Mouse (Mus musculus) CH12.LX (cell line): ENCODE measurements around the gene Ccdc62.
A peak's percentile ranks its signal among the peaks of the same experiment; 100 is the strongest.

Experiments used
- CHD1 ChIP-seq: IDR thresholded peaks from 2 replicates; pipeline ENCODE4 v1.6.1; 2012; ENCODE audit warnings: low read depth, low read length, improper control_type of control experiment, inconsistent platforms
- CHD2 ChIP-seq: IDR thresholded peaks from 2 replicates; pipeline ENCODE4 v1.6.1; 2011; ENCODE audit warnings: low read length, improper control_type of control experiment
- CTCF ChIP-seq, 2 experiments: IDR thresholded peaks in 1 of 2; conservative IDR thresholded peaks in 1 of 2; 2 replicates each; pipeline ENCODE4 v1.5.1; 2011 to 2012; ENCODE audit warnings: low read depth in 2 of 2, low read length in 2 of 2, improper control_type of control experiment in 1 of 2, inconsistent platforms in 1 of 2, mild to moderate bottlenecking in 1 of 2, moderate library complexity in 1 of 2
- HCFC1 ChIP-seq: IDR thresholded peaks from 2 replicates; pipeline ENCODE4 v1.6.1; 2012; ENCODE audit warnings: low read depth, mild to moderate bottlenecking, inconsistent platforms, low read length, improper control_type of control experiment
- IRF4 ChIP-seq: IDR thresholded peaks from 2 replicates; pipeline ENCODE4 v1.6.1; 2014; ENCODE audit warnings: low read depth, mild to moderate bottlenecking, inconsistent platforms, low read length, improper control_type of control experiment
- MAFK ChIP-seq: IDR thresholded peaks from 2 replicates; pipeline ENCODE4 v1.6.1; 2011; ENCODE audit warnings: low read length, improper control_type of control experiment; ENCODE audit not compliant: insufficient replicate concordance
- MAX ChIP-seq: IDR thresholded peaks from 2 replicates; pipeline ENCODE4 v1.6.1; 2011; ENCODE audit warnings: low read length, improper control_type of control experiment
- MAZ ChIP-seq: IDR thresholded peaks from 2 replicates; pipeline ENCODE4 v1.6.1; 2012; ENCODE audit warnings: low read depth, mild to moderate bottlenecking, inconsistent platforms, low read length, improper control_type of control experiment, moderate library complexity
- MEF2A ChIP-seq: IDR thresholded peaks from 2 replicates; pipeline ENCODE4 v1.6.1; 2014; ENCODE audit warnings: low read depth, mild to moderate bottlenecking, inconsistent platforms, low read length, improper control_type of control experiment, borderline replicate concordance
- POLR2A ChIP-seq: IDR thresholded peaks from 2 replicates; pipeline ENCODE4 v1.6.1; 2011; ENCODE audit warnings: low read depth, mild to moderate bottlenecking, improper control_type of control experiment, low read length
- ZNF384 ChIP-seq: IDR thresholded peaks from 2 replicates; pipeline ENCODE4 v1.6.1; 2012; ENCODE audit warnings: low read depth, low read length, improper control_type of control experiment, inconsistent platforms

DNA sequence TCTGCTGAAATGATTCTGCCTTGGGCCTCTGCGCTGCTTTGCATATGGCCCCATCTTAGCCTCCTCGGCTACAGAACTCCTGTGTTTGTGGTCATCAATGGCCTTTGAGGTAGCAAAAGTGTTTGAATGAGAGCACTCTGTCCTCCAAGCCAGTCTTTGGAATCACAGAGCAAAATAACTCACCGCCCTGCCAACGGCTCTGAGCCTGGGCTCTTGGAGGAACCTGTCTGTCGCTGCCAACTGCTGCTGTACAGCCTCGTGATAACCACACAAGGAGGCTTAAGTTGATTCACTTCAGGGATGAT is 50.7 kb downstream of the Ccdc62 start:
- no peak for TF ChIP-seq CTCF (conservative IDR thresholded peaks at IDR 0.05 in 1 of 2, IDR thresholded peaks at IDR 0.05 in 1 of 2; ENCODE audit: low read depth in 2 of 2, low read length in 2 of 2)
- TF ChIP-seq HCFC1, result no peak; the same call in 1 of the 2 replicates
- TF ChIP-seq CHD1, result 0 out of 2 replicates have a peak, but pooled peaks have one; percentile 51
- TF ChIP-seq MAX, result no peak
- no peak; the same call in 1 of the 2 replicates for TF ChIP-seq MAZ
- no peak; the same call in 1 of the 2 replicates for TF ChIP-seq POLR2A
- TF ChIP-seq IRF4, result peak; percentile 69
- no peak for TF ChIP-seq ZNF384
- TF ChIP-seq MAFK, result peak; percentile 52; the same call in 1 of the 2 replicates
- TF ChIP-seq MEF2A, result peak; percentile 81
- TF ChIP-seq CHD2, result no peak; the same call in 1 of the 2 replicates
